Mouse (Mus musculus): Measurements from ENCODE around the gene Lyl1. TPM values are rescaled to one million over a fixed set of nuclear protein-coding genes. Genes with fewer than 3 reads are reported as not detected.
A peak's percentile ranks its signal among the peaks of the same experiment; 100 is the strongest.

Lyl1 gene
- total RNA-seq (2014; rRNA removed) = 4.6 and 4.8 TPM in 2 replicates
- 2.0 and 2.8 TPM in 2 replicates for polyA plus RNA-seq (2015; fragmentation: Nextera tagmentation; extraction: Ambion mirVana)

DNA sequence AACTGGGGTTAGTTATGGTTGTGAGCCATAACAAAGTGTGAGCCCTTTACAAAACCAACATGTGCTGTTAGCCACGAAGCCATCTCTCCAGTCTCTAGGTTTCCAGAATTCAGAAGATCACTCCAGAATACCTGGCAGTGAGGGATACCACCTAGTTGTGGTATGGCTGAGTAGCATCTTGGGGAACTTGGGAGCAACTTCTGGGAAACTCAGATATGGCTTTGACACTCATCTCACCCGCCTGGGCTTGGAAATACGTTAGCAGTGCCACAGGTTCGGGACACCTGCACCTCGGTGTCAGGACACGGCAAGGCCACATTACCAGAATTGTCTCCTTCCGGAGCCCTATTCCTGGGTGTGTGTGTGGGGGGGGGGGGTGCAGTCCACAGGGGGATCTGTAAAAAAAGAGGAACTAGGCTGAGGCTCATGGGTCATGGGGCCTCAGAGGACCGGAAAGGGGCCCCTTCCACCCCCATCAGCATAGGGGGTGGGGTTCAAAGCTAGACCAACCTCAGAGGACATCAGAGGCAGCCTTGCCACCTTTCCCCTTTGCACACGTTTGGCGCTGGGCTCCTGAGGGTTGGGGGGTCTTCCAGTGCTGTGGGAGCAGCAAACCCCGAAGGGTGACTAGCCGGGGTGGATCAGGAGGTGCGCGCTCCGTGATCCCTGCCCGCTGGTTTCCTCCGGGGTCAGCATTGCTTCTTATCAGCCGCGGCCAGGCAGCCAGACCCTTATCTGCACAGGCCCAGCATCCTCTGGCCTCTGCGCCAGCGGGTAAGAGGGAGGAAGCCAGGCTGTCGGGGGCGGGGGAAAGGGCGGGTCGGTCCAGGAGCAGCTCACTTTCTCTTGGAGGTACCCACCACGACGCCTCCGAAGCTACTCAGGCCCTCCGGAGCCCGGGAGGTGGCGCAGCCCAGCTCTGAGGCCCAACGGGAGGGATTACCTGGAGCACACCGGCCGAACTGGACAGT, at the start of gene Lyl1:
Gene Lyl1, plus strand, starts transcription at position 517 of the 971 bp plus-strand sequence.
- WGBS = 17% methylated on average over 34 of the region's 34 CpGs
- ATAC-seq (ENCODE audit: low FRiP score) = no peak

DNA sequence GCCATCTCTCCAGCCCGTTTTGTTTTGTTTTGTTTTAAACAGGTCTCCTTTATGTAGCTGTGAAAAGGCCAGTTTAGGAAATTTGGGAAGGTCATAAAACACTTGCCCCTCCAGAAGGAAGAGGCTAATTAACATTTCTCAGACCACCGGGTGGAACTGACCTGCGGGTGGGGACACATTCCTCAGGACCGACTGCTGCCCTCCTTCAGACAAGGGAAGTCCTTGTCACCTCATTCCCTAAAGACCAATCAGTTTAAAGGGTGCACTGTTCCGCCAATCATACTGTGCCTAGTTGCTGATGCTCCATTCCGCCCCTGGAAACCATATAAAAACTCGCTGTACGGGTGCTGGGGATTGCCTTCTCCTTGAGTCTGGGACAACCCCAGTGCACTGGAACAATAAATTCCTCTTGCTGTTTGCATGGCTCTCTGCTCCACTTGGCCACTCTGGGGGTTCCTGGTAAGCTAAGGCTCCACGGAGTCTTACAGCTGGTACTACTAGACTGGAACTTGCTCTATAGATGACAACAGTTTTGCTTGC, 48.1 kb upstream of the Lyl1 start:
- WGBS = 70% methylated on average over 9 of the region's 9 CpGs
- ATAC-seq (ENCODE audit: low FRiP score) = no peak

More for the DNA sequence above, at the start of gene Lyl1:
- 0 out of 2 replicates have a peak, but pooled peaks have one; percentile 18 for TF ChIP-seq CTCF (IDR thresholded peaks at IDR 0.05)
- Histone ChIP-seq H3K36me3 (ENCODE audit: insufficient read depth, low read length) (peaks cover 28% of the 10 kb centered on the region), H3K27ac (ENCODE audit: low read depth, low read length) (peak within 1 kb of the TSS; percentile 38; the same call in 1 of the 2 replicates), H3K9me3 (ENCODE audit: low read length) (no peaks in the 10 kb centered on the region), H3K27me3 (ENCODE audit: insufficient read depth, low read length) (peaks cover 36% of the 10 kb centered on the region), H3K4me3 (ENCODE audit: low read depth, low read length) (peak within 1 kb of the TSS; percentile 13; the same call in 1 of the 2 replicates), H3K9ac (replicated peaks; ENCODE audit: low read length, poor library complexity, severe bottlenecking) (0 out of 2 replicates have a peak within 1 kb of the TSS, but pooled peaks have one; percentile 13), H3K4me2 (ENCODE audit: low read depth, low read length, poor library complexity, severe bottlenecking) (no peak within 1 kb of the TSS), H3K4me1 (ENCODE audit: insufficient read depth, low read length) (no peaks in the 10 kb centered on the region)
- no peak for DNase-seq (ENCODE audit: low spot score)

DNA sequence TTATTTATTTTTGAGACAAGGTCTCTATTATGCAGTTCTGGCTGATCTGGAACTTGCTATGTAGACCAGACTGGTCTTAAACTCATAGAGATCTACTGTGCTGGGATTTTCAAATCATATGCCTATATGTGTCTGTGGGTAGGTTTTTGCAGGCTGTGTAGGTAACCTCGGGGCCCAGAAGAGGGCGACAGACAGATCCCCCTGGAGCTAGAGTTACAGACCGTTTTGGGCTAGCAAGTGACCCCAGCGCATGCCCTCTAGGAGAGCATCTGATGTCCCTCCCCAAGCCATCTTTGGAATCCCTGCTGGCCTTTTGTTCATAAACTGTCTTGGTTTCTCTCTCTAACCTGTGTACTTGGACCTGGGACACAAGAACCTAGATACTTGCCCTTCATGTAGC, 46.7 kb upstream of the Lyl1 start:
- ATAC-seq (ENCODE audit: low FRiP score) (no peak), DNase-seq (ENCODE audit: low spot score) (no peak)
- 0 out of 2 replicates have a peak overlapping the region, but pooled peaks have one; percentile 27 for H3K27ac ChIP-seq (ENCODE audit: low read depth, low read length)
- peaks cover 6% of the 10 kb centered on the region; the same call in 1 of the 2 replicates for H3K27me3 ChIP-seq (ENCODE audit: insufficient read depth, low read length)
- WGBS = 37% methylated on average over 4 of the region's 4 CpGs
- H3K9me3 ChIP-seq (ENCODE audit: low read length) = no peaks in the 10 kb centered on the region
- no peak overlapping the region for H3K9ac ChIP-seq (replicated peaks; ENCODE audit: low read length, poor library complexity, severe bottlenecking)
- peaks cover 11% of the 10 kb centered on the region; the same call in 1 of the 2 replicates for H3K4me1 ChIP-seq (ENCODE audit: insufficient read depth, low read length)
- peak; percentile 38 for TF ChIP-seq CTCF (IDR thresholded peaks at IDR 0.05)
- H3K36me3 ChIP-seq (ENCODE audit: insufficient read depth, low read length) = no peaks in the 10 kb centered on the region
- H3K4me2 ChIP-seq (ENCODE audit: low read depth, low read length, poor library complexity, severe bottlenecking) = no peak overlapping the region
- no peak overlapping the region for H3K4me3 ChIP-seq (ENCODE audit: low read depth, low read length)

More for the DNA sequence above, 48.1 kb upstream of the Lyl1 start:
- Histone ChIP-seq H3K4me1 (ENCODE audit: insufficient read depth, low read length) (peaks cover 11% of the 10 kb centered on the region; the same call in 1 of the 2 replicates), H3K27me3 (ENCODE audit: insufficient read depth, low read length) (peaks cover 6% of the 10 kb centered on the region; the same call in 1 of the 2 replicates), H3K36me3 (ENCODE audit: insufficient read depth, low read length) (no peaks in the 10 kb centered on the region), H3K9ac (replicated peaks; ENCODE audit: low read length, poor library complexity, severe bottlenecking) (no peak overlapping the region), H3K9me3 (ENCODE audit: low read length) (no peaks in the 10 kb centered on the region), H3K4me3 (ENCODE audit: low read depth, low read length) (no peak overlapping the region), H3K4me2 (ENCODE audit: low read depth, low read length, poor library complexity, severe bottlenecking) (no peak overlapping the region), H3K27ac (ENCODE audit: low read depth, low read length) (no peak overlapping the region)
- TF ChIP-seq CTCF (IDR thresholded peaks at IDR 0.05) = no peak
- no peak for DNase-seq (ENCODE audit: low spot score)

DNA sequence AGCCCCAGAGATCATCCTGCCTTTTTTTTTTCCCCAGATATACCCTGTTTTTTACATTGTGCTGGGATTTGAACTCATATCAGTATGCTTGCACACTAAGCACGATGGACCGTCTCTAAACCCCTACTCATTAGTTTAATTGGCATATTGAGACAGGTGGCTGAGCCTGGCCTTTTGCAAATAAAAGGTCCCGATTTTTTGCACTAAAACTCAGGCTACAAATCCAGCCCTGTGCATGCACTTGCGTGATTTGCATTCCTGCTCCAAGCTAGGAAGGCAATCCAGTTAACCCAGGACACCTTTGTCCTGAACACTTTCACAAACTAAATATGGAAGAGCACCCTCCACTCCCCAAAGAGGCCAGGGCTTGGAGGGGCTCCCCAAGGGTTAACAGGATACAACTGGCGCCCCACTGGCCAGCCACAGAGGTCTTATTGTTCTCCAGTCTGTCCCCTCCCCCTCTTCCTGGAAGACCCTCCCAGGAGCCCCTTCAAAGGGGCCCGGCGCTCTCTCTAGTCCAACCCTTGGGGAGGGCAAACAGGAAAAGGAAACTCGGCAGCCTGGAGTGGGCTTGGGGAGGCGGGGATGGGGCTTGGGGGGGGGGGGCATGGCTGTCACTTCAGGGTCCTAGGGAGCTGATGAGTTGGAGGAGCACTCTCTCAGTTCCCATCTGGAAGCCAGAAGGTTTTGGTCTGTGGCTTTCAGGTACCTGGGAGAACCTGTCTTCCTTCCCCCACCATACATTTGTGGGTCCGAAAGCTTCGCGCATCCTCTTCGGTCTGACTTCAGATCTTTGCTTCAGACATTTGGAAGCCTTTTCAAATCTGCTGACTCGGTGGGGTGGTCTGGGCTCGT, 45.7 kb upstream of the Lyl1 start:
- 5% methylated on average over 14 of the region's 15 CpGs for WGBS
- peak overlapping the region; percentile 46 for H3K4me2 ChIP-seq (ENCODE audit: low read depth, low read length, poor library complexity, severe bottlenecking)
- H3K9ac ChIP-seq (replicated peaks; ENCODE audit: low read length, poor library complexity, severe bottlenecking) = no peak overlapping the region; the same call in 1 of the 2 replicates
- peaks cover 9% of the 10 kb centered on the region; the same call in 1 of the 2 replicates for H3K27me3 ChIP-seq (ENCODE audit: insufficient read depth, low read length)
- no peaks in the 10 kb centered on the region for H3K36me3 ChIP-seq (ENCODE audit: insufficient read depth, low read length)
- DNase-seq (ENCODE audit: low spot score) = peak; percentile 82
- no peak for TF ChIP-seq CTCF (IDR thresholded peaks at IDR 0.05)
- peak overlapping the region; percentile 25 for H3K4me3 ChIP-seq (ENCODE audit: low read depth, low read length)
- H3K4me1 ChIP-seq (ENCODE audit: insufficient read depth, low read length) = peaks cover 11% of the 10 kb centered on the region; the same call in 1 of the 2 replicates
- peak; percentile 72 for ATAC-seq (ENCODE audit: low FRiP score)
- H3K9me3 ChIP-seq (ENCODE audit: low read length) = no peaks in the 10 kb centered on the region
- H3K27ac ChIP-seq (ENCODE audit: low read depth, low read length) = peak overlapping the region; percentile 27

DNA sequence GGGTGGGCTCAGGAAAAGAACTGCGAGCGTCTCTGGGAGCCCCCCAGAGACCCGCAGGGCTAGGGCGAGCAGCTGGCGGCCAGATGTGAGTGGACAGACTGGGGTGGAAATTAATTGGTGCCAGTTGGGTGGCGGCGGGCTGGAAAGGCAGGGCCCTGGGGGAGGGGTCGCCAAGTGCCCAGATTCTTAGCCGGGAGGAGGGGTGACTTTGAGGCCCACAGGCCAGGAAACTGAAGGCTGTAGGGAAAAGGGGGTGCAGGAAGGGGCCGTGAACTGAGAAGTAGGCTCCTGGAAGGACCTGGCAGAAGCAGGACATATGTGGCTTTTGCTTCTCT, 45.1 kb upstream of the Lyl1 start:
- Histone ChIP-seq H3K9ac (replicated peaks; ENCODE audit: low read length, poor library complexity, severe bottlenecking) (no peak overlapping the region; the same call in 1 of the 2 replicates), H3K4me2 (ENCODE audit: low read depth, low read length, poor library complexity, severe bottlenecking) (peak overlapping the region; percentile 46), H3K27ac (ENCODE audit: low read depth, low read length) (peak overlapping the region; percentile 27), H3K4me3 (ENCODE audit: low read depth, low read length) (peak overlapping the region; percentile 25), H3K9me3 (ENCODE audit: low read length) (no peaks in the 10 kb centered on the region), H3K36me3 (ENCODE audit: insufficient read depth, low read length) (no peaks in the 10 kb centered on the region), H3K4me1 (ENCODE audit: insufficient read depth, low read length) (peaks cover 11% of the 10 kb centered on the region; the same call in 1 of the 2 replicates), H3K27me3 (ENCODE audit: insufficient read depth, low read length) (peaks cover 9% of the 10 kb centered on the region; the same call in 1 of the 2 replicates)
- no peak for DNase-seq (ENCODE audit: low spot score)
- ATAC-seq (ENCODE audit: low FRiP score) = no peak
- WGBS = 2% methylated on average over 10 of the region's 10 CpGs
- no peak for TF ChIP-seq CTCF (IDR thresholded peaks at IDR 0.05)
